In the genomic region with DNA sequence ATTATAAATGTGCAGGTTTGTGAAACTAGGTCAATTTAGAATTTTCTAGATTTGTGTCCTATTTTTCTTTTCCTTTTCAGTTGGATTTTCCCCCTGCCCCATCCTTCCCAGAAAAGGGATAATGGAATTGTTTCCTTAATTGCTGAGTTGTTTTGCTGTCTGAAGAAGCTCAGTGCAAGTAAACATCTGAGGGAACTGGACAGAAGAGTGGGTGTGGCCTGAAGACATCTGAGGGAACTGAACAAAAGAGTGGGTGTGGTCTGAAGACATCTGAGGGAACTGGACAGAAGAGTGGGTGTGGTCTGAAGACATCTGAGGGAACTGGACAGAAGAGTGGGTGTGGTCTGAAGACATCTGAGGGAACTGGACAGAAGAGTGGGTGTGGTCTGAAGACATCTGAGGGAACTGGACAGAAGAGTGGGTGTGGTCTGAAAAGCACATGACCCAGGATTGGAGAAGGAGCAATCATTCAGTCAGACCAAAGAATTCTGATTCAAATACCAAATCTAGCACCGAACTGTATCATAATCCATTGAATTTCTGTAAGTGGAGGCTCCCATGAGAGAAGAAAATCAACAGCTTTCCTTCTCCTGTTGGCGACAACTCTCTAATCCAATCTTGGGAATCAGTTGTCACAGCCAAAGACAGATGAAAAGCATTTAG, we compare ENCODE assay signal across 14 mouse cellular contexts.
"Had no signal": no experiment of that assay in that cellular context is flagged by ENCODE, and none has a peak within 500 bp of the region (broad histone marks: within the 10 kb centered on the region; RNA-seq: fewer than 3 reads in every experiment).

No protein-coding gene starts in this region.

- DNase-seq: gastrocnemius, adult 2 months; gastrocnemius, postnatal 10 days; gastrocnemius, postnatal 25 days; heart, adult 18-20 months; heart, postnatal 10 days; heart, postnatal 4 days; kidney, adult 18-20 months; kidney, adult 8-10 months; kidney, postnatal 10 days; kidney, postnatal 25 days; kidney, postnatal 4 days; layer of hippocampus, adult 9-11 months; layer of hippocampus, postnatal 36 days; left cerebral cortex, postnatal 4 days had no signal
